Mouse (Mus musculus): ENCODE data around the gene Rrp15. TPM values are rescaled to one million over a fixed set of nuclear protein-coding genes. Genes with fewer than 3 reads are reported as not detected.

Gene Rrp15
- total and polyA plus RNA-seq, 3 experiments: 130 to 142 TPM; not detected in 1

- Histone ChIP-seq H3K9me3 (replicated peaks; ENCODE audit: insufficient read depth, low read length) (no peaks in the 10 kb centered on the region), H3K4me1 (ENCODE audit: control insufficient read depth in 1 of 2, insufficient read depth in 2 of 2, low read length in 2 of 2) (no peaks in the 10 kb centered on the region), H3K27me3 (ENCODE audit: control insufficient read depth in 1 of 2, insufficient read depth in 2 of 2, low read length in 2 of 2) (no peaks in the 10 kb centered on the region), H3K36me3 (ENCODE audit: control insufficient read depth in 1 of 2, insufficient read depth in 2 of 2, low read length in 2 of 2) (no peaks in the 10 kb centered on the region), H3K27ac (ENCODE audit: control insufficient read depth, low read depth, low read length) (no peak overlapping the region), H3K79me2 (ENCODE audit: control insufficient read depth, insufficient read depth, low read length, poor library complexity) (no peaks in the 10 kb centered on the region), H3K9ac (ENCODE audit: control insufficient read depth, low read depth, low read length, poor library complexity, severe bottlenecking) (no peak overlapping the region), H3K4me3 (ENCODE audit: control insufficient read depth in 1 of 2, insufficient read depth in 1 of 2, low read depth in 2 of 2, low read length in 2 of 2) (no peak overlapping the region)
- no peak for DNase-seq (ENCODE audit: low read depth, low spot score)
- TF ChIP-seq RCOR1 (IDR thresholded peaks at IDR 0.05; ENCODE audit: low read depth, low read length) (no peak), USF2 (IDR thresholded peaks at IDR 0.05; ENCODE audit: borderline replicate concordance in 1 of 2, insufficient read depth in 1 of 2, low read depth in 1 of 2, low read length in 2 of 2) (no peak), MAZ (IDR thresholded peaks at IDR 0.05; ENCODE audit: low read depth, low read length) (no peak), JUND (IDR thresholded peaks at IDR 0.05; ENCODE audit: low read depth, low read length) (no peak), NELFE (IDR thresholded peaks at IDR 0.05; ENCODE audit: low read depth, low read length) (no peak), CTCF (IDR thresholded peaks at IDR 0.05 in 2 of 3, conservative IDR thresholded peaks at IDR 0.05 in 1 of 3; ENCODE audit: control insufficient read depth in 1 of 3, insufficient read depth in 1 of 3, low read depth in 2 of 3, low read length in 3 of 3, poor library complexity in 1 of 3, severe bottlenecking in 1 of 3) (no peak), GABPA (IDR thresholded peaks at IDR 0.05; ENCODE audit: low read depth, low read length) (no peak), BHLHE40 (IDR thresholded peaks at IDR 0.05; ENCODE audit: borderline replicate concordance, low read depth, low read length) (no peak), MXI1 (IDR thresholded peaks at IDR 0.05; ENCODE audit: low read depth, low read length) (no peak), ETS1 (IDR thresholded peaks at IDR 0.05; ENCODE audit: low read depth, low read length) (no peak)
Observed at GRCm38 (mm10) chr1:186780826-186781225, 31.7 kb upstream of the Rrp15 start.

GRCm38 (mm10) chr1:186773124-186773523, 24.0 kb upstream of the Rrp15 start:
- no peaks in the 10 kb centered on the region for H3K9me3 ChIP-seq (replicated peaks; ENCODE audit: insufficient read depth, low read length)
- H3K4me3 ChIP-seq (ENCODE audit: control insufficient read depth in 1 of 2, insufficient read depth in 1 of 2, low read depth in 2 of 2, low read length in 2 of 2): no peak overlapping the region
- no peak for DNase-seq (ENCODE audit: low read depth, low spot score)
- H3K27me3 ChIP-seq (ENCODE audit: control insufficient read depth in 1 of 2, insufficient read depth in 2 of 2, low read length in 2 of 2): no peaks in the 10 kb centered on the region
- no peaks in the 10 kb centered on the region for H3K79me2 ChIP-seq (ENCODE audit: control insufficient read depth, insufficient read depth, low read length, poor library complexity)
- TF ChIP-seq ZNF384 (IDR thresholded peaks at IDR 0.05; ENCODE audit: low read depth, low read length) (no peak), ZC3H11A (IDR thresholded peaks at IDR 0.05; ENCODE audit: low read depth, low read length) (no peak), USF1 (IDR thresholded peaks at IDR 0.05; ENCODE audit: low read depth, low read length) (no peak), RAD21 (IDR thresholded peaks at IDR 0.05; ENCODE audit: low read depth, low read length) (no peak), E2F4 (IDR thresholded peaks at IDR 0.05; ENCODE audit: borderline replicate concordance, low read depth, low read length) (no peak), GATA1 (IDR thresholded peaks at IDR 0.05; ENCODE audit: low read depth, low read length) (no peak), MYB (IDR thresholded peaks at IDR 0.05; ENCODE audit: low read depth, low read length) (no peak), UBTF (IDR thresholded peaks at IDR 0.05; ENCODE audit: borderline replicate concordance, insufficient read depth, low read depth, low read length) (no peak), CHD1 (IDR thresholded peaks at IDR 0.05; ENCODE audit: low read depth, low read length) (no peak), ZKSCAN1 (IDR thresholded peaks at IDR 0.05; ENCODE audit: low read depth, low read length) (no peak), ELF1 (IDR thresholded peaks at IDR 0.05; ENCODE audit: low read depth, low read length) (no peak), NELFE (IDR thresholded peaks at IDR 0.05; ENCODE audit: low read depth, low read length) (no peak), NRF1 (IDR thresholded peaks at IDR 0.05; ENCODE audit: insufficient read depth, low read depth, low read length, poor library complexity, severe bottlenecking) (no peak), TCF12 (IDR thresholded peaks at IDR 0.05; ENCODE audit: low read depth, low read length) (no peak), SIN3A (IDR thresholded peaks at IDR 0.05; ENCODE audit: low read length) (no peak), MAZ (IDR thresholded peaks at IDR 0.05; ENCODE audit: low read depth, low read length) (no peak), MXI1 (IDR thresholded peaks at IDR 0.05; ENCODE audit: low read depth, low read length) (no peak), ETS1 (IDR thresholded peaks at IDR 0.05; ENCODE audit: low read depth, low read length) (no peak)
- no peaks in the 10 kb centered on the region for H3K4me1 ChIP-seq (ENCODE audit: control insufficient read depth in 1 of 2, insufficient read depth in 2 of 2, low read length in 2 of 2)
- no peaks in the 10 kb centered on the region for H3K36me3 ChIP-seq (ENCODE audit: control insufficient read depth in 1 of 2, insufficient read depth in 2 of 2, low read length in 2 of 2)
- no peak overlapping the region for H3K9ac ChIP-seq (ENCODE audit: control insufficient read depth, low read depth, low read length, poor library complexity, severe bottlenecking)
- no peak overlapping the region for H3K27ac ChIP-seq (ENCODE audit: control insufficient read depth, low read depth, low read length)
